Mouse (Mus musculus) c-Kit-positive CD71-positive TER-119-positive erythroid progenitor cells, embryonic 14.5 days (primary cell): ENCODE measurements around the gene Cnot6.

ENCODE experiments used
- DNase-seq: peaks from one replicate; pipeline ENCODE4 v3.0.0-alpha.2; 2013; ENCODE audit warnings: low spot score

Cnot6 gene

DNA sequence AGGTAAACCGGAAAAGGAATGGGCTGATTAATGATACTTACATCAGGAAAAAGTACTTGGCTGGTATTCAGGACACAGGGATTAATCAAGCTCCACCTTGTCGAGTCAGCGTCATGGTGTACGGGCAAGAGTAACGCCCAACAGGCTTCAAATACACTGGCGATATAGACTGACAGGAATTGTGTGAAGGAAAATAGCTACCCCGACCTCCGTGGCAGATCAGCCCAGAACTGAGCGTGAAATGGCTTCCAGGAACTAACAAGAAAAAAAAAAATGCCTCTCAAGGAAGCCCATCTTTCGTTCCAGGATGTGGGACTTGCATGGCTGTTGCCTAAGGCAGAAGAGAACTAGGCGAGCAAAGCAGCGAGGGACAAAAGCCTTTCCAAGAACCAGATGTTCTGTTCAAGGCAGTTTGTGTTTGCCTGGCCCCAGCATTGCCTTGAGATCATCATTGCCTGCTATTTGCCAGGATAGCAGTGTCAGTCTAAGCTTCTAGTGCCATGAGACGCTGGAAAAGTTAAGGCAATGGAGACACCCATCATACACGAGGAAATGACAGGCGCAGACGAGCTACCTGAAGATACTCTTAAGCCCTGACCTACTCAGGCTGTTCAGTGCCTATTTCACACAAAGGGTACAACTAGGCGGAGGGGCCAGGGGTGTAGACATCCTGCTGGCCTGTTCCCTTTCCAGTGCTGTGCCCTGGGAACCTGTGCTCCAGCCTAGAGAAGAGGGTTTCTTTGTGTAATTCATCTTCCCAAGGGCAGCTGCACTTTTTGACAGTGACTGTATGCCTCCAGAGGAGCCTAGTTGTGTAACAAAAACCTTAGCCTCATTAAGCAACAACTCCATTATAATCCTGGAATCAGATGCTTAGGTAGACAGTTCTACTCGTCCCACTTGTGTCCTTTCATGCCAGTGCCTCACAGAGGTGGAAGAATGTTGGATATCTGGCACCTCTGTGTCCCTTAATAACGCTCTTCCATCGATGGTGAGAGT is 1.1 kb upstream of the Cnot6 start:
- peak; percentile 61 for DNase-seq

DNA sequence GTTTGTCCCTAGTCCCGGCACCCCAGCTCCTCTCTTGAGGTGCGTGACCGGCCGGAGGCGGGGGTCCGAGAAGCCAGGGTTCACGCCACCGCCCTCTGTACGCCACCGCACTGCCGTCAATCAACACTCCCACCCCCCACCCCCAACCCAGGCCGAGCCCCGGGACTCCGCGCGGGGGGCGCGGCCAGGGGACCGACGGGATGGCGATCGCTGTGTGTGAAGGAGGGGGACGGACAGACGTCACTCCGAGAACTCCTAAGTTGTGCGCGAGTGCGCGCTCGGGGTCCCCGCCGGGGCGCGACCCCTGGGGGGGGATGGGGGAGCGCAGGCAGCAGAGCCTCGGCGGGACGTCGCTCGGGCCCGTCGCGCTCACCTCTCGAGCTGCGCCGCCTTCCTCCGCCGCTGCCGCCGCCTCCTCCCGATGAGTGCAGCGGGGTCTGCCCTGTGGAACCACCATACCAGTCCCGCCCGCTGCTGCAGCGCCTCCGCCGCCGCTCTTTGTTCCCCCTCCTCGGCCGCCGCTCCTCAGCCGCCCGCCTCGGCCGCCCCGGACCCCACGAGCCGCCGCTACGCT is 455 bp downstream of the Cnot6 start:
- no peak for DNase-seq

DNA sequence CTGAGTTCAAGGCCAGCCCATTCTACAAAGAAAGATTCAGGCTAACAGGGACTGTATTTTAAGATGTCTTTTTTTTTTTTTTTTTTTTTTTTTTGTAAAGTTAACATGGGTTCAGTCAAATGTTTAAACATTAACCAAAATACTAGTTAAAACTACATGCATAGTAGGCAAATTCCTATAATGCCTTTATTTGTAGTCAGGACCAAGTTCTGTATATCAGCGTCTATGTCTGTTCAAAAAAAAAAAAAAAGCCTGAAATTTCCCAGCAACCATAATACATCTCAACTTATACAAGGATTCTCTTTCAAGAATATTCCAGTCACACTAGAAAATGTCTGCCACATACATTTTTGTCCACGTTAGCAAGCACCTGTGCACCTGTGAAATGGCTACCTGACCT is 1.9 kb downstream of the Cnot6 start:
- DNase-seq, result no peak

DNA sequence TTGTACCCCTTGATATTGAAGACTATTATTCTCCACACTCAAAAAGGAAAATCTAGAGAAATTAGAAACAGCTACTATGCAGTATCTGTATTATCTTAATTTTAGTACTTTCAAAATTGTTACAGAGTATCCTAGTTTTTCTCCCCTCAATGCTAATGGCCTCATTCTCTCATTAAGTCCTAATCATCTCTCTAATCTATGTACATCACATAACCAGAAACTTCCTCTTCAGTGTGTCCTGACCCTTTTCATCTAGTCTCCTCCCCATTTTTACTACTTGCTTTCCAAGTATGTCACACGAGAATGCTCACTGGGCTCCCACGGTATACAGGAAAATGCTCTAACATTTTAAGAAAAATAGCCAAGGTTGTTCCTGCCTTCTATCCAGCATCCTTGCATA is 4.7 kb downstream of the Cnot6 start:
- no peak for DNase-seq

DNA sequence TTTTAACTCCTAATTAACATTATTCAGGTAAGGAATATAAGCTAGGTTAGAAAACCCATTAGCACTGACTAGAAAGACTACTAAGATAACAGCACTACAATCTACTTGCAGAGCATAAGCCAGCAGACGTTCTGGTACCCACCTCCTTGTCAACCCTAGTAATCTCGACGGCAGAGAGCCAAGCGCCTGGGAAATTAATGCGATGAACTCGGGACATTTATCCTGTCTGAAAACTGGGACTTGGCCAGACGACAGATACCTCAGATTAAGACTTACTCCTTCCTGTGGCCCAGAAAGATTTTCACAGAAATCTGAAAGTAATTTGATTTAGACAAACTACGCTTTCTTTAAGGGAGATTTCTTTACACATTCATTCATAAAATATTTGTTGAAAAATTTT is 7.7 kb downstream of the Cnot6 start:
- no peak for DNase-seq

- DNase-seq, result no peak
Observed at GRCm38 (mm10) chr11:49702014-49702413, 10.5 kb downstream of the Cnot6 start.

DNA sequence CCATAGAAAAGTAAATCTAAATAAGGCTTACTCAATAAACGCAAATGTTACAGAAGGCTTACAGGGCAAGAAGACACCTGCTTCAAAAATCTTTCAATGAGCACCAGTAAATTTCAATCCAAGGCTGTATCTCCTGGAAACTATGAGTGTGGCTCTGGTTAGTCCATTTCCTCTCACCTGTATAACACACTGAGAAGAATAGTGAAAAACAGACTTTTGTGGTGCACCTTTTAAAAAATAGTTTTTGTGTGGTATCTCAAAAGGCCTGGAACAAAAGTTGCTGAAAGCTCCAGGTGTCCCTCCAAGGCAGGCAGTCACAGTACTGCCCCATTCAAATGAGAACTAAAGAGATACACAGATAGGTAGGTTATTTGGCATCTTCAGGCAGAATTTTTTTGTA is 13.4 kb downstream of the Cnot6 start:
- DNase-seq, result no peak

- no peak for DNase-seq
Observed at GRCm38 (mm10) chr11:49697779-49698178, 14.7 kb downstream of the Cnot6 start.

DNA sequence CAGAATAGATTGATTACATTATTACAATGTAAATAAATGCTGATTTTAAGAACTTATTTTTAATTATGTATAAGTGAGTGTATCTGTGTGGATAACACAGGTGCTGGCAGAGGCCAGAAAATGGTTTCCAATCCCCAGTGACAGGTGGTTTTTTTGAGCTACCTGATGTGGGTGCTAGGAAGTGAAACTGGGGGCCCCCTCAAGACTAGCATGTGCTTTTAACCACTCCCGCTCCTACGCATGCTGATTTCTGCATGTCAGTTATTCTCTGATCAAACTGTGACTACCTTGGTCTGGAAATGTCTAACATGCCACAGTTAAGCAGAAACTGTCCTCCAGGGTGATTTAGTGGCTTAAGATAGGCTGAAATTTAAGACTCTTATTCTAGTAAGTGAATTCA is 16.1 kb downstream of the Cnot6 start:
- DNase-seq, result no peak

DNA sequence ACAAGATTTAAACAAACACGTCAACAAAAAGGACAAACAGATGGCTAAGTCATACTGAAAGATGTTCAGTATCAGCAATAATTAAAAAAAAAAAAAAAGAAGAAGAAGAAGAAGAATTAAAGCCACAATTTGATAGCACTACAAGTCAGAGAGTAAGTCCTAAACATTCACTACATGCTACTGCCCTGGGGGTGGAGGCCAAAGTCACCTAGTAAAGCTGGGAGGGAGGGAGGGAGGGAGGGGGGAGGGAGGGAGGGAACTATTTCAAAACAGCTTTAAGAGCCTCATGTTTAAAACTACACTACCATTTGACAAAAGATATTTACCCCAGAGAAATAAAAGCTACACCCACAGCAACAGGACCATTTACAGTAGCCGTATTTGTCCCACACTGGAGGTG is 16.8 kb downstream of the Cnot6 start:
- no peak for DNase-seq

DNA sequence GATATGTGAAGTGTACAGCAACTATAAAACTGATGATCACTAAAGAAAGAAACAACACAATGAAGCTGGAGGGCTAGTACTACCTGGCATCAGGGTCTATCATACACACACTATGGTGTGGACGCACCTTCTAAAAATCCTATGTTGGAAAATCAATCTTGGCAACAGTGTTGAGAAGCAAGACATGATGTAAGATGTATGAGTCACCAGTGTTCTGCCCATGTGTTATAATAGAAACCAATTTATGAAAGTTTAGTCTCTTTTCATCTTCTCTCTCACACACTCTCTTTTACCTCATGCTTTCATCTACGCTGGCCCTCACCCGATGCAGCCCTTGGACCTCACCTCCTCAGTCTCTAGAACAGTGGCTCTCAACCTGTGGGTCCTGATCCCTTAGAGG is 17.5 kb downstream of the Cnot6 start:
- DNase-seq, result no peak

- DNase-seq, result no peak
Observed at GRCm38 (mm10) chr11:49684237-49684973, 28.1 kb downstream of the Cnot6 start.

GRCm38 (mm10) chr11:49673433-49673832 is 39.1 kb downstream of the Cnot6 start:
- DNase-seq, result no peak

DNA sequence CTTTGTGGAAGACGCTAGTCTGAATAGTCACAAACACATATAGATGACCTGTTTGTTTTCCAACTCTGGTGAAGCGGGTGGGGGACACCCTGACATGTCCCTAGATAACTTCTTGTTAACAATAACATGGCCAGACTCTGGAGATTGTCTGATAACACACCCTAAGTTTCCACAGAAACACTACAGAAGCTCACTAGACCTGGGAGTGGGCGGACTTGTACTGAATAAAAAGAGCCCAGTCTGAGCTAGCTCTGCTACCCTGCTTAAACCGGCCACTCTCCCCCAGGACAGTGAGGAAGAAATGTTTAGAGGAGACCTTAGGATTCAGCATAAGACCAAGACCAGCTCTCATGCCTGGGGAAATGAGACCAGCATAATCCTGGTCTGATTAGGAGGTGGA is 47.1 kb downstream of the Cnot6 start:
- no peak for DNase-seq

GRCm38 (mm10) chr11:49664262-49665140 is 48.0 kb downstream of the Cnot6 start:
- no peak for DNase-seq

GRCm38 (mm10) chr11:49663310-49663709 is 49.2 kb downstream of the Cnot6 start, which contains the start of gene Scgb3a1:
Scgb3a1 (plus strand) TSS chr11:49663610.
- no peak for DNase-seq

- DNase-seq, result no peak
Observed at GRCm38 (mm10) chr11:49662292-49662780, 50.2 kb downstream of the Cnot6 start.

GRCm38 (mm10) chr11:49659470-49659799 is 53.1 kb downstream of the Cnot6 start:
- no peak for DNase-seq

GRCm38 (mm10) chr11:49658791-49659469 is 53.6 kb downstream of the Cnot6 start:
- DNase-seq, result no peak

GRCm38 (mm10) chr11:49658065-49658464 is 54.5 kb downstream of the Cnot6 start:
- no peak for DNase-seq

DNA sequence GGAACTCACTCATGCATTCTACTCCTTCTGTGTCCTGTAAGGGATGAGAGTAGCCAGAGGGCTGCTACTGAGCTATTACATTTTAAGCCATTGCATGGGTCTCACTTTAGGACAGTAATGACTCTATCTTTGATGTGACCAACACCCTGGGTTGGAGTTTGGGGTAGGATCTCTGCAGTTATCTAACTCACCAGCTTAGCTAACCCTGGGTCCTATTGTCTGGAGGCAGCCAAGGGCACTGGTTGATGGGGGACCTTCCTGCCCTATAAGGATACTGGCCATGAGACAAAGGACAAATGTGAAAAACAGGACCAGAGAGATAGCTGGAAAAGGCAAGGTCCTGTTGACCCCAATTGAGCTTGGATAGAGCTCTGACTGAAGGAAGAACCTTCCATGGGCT is 57.0 kb downstream of the Cnot6 start:
- DNase-seq, result no peak
